Mouse (Mus musculus) bone marrow macrophage, adult 2 months (primary cell): ENCODE data around the gene Lmna.

Experiments used
- CTCF ChIP-seq: IDR thresholded peaks from 2 replicates; pipeline ENCODE4 v1.5.1; 2012; ENCODE audit warnings: low read depth, mild to moderate bottlenecking, low read length, moderate library complexity
- POLR2A ChIP-seq: IDR thresholded peaks from 2 replicates; pipeline ENCODE4 v1.6.1; 2012; ENCODE audit warnings: mild to moderate bottlenecking, low read depth, low read length, borderline replicate concordance

GRCm38 (mm10) chr3:88465127-88465526 is 44.6 kb downstream of the Lmna start:
- TF ChIP-seq CTCF (no peak), POLR2A (no peak)
